Mouse (Mus musculus) macrophage (primary cell): ENCODE measurements around the gene Nxpe4. TPM values are rescaled to one million over a fixed set of nuclear protein-coding genes. Genes with fewer than 3 reads are reported as not detected.
"Not testable (repeated sequence)": the region's sequence is repeated elsewhere in the genome, so short reads cannot be mapped to it uniquely, and the experiment has no call there.

Source experiments
- H3K27ac ChIP-seq: fragments of 350-480 bp; formaldehyde crosslinking; 2 replicates; pipeline ENCODE4 v1.9.0; 2021
- H3K36me3 ChIP-seq: fragments of 350-480 bp; formaldehyde crosslinking; 2 replicates; pipeline ENCODE4 v1.9.0; 2021; ENCODE audit errors: inconsistent target
- H3K4me3 ChIP-seq: fragments of 350-480 bp; formaldehyde crosslinking; 2 replicates; pipeline ENCODE4 v1.9.0; 2021; ENCODE audit errors: inconsistent target
- H3K79me2 ChIP-seq: fragments of 350-480 bp; formaldehyde crosslinking; 2 replicates; pipeline ENCODE4 v1.9.0; 2021; ENCODE audit errors: inconsistent target
- WGBS: methylation state at CpG from one replicate; pipeline ENCODE4 v1.1.7; 2026; ENCODE audit warnings: inconsistent platforms; ENCODE audit not compliant: missing documents; 5-methylcytosine and 5-hydroxymethylcytosine counted together
- polyA plus RNA-seq: library from polyadenylated mRNA; stranded (reverse); fragments of 250-400 nt; gene quantifications from 3 replicates; pipeline ENCODE4 v1.2.4, GENCODE M21; 2018; ENCODE audit warnings: inconsistent platforms

The Nxpe4 gene
- polyA plus RNA-seq, 1 experiment from 2014 or later = 1.6 TPM

DNA sequence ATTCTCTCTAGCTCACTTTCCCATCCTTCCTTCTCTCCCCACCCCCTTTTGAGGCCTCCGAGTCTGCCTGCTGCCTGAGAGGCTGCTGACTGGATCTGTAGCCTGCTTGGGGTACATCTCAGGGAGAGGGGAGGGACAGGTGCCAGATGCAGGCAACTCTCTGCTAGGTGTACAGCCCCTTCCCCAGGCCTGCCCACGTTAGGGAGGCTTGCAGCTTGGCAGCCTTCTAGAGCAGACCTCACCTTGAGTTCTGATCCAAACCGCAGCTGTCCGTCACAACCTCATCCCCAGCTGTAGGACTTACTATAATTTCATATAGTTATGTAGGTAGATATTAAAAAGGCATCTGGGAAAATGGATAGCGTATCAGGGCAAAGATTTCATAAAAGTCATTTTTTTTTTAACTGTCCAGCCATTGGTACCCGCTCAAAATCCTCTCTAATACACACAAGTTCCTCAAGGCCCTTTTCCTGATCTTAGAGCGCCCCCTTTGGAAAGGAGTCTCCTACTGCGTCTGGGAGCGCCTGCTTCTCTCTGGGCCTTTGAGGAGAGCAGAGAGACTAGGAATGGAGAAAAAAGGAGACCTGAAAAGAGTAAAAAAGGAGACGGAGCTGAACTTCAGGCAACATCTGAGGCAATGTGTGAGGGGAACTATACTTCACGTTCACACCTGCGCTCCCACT, 96.1 kb downstream of the Nxpe4 start:
- WGBS = 49% methylated on average over 12 of the region's 12 CpGs
- Histone ChIP-seq H3K4me3 (no peak overlapping the region), H3K79me2 (no peaks in the 10 kb centered on the region), H3K36me3 (no peaks in the 10 kb centered on the region), H3K27ac (no peak overlapping the region)

GRCm38 (mm10) chr9:48264616-48265015, 102.8 kb downstream of the Nxpe4 start:
- 66% methylated on average over 6 of the region's 6 CpGs for WGBS
- Histone ChIP-seq H3K79me2 (no peaks in the 10 kb centered on the region), H3K36me3 (no peaks in the 10 kb centered on the region), H3K4me3 (no peak overlapping the region), H3K27ac (no peak overlapping the region)

DNA sequence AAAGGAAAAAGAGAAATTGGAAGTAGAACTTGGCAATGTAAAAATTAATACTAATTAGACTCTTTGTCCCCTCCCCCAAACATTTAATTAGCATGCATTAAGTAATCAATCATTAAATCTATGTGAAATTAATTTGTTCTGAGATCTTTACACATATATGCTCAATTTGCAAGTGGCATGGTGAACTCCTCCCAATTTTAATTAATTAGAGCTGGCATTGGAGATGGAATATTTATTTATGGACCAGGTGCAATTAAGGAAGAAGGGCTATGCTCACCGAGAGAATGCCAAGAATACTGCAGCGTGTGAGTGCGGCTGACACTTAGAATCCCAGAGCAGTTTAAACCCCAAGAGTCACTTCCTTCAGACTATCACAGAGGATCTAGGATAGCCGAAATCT, 103.7 kb downstream of the Nxpe4 start:
- no peak overlapping the region for H3K27ac ChIP-seq
- H3K36me3 ChIP-seq = no peaks in the 10 kb centered on the region
- H3K4me3 ChIP-seq = no peak overlapping the region
- no peaks in the 10 kb centered on the region for H3K79me2 ChIP-seq
- 82% methylated on average over 4 of the region's 4 CpGs for WGBS

GRCm38 (mm10) chr9:48266286-48267027, 104.6 kb downstream of the Nxpe4 start:
- 14% methylated on average over 21 of the region's 21 CpGs for WGBS
- peak overlapping the region; percentile 9; the same call in 1 of the 2 replicates for H3K27ac ChIP-seq
- no peaks in the 10 kb centered on the region for H3K79me2 ChIP-seq
- H3K36me3 ChIP-seq = no peaks in the 10 kb centered on the region
- peak overlapping the region; percentile 43 for H3K4me3 ChIP-seq

DNA sequence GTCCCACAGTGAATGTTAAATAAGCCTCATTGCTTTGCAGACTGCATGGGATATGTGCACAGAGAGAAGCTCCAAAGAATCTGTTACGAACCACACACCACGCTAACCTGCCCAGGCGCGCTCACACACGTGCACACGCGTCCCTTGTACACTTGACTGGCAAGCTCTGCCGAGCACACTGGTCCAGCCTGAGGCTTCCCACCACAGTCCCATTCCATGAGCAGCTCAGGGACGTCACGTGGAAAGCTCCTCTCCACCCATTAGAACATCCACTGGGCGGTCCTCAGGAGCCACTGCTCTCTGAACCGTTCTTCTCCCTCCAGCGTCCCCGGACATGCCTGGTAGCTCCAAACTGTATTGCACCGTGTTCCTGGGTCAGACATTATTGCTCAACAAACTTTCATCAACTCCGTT, 105.2 kb downstream of the Nxpe4 start:
- WGBS = 0% methylated on average over 16 of the region's 16 CpGs
- Histone ChIP-seq H3K36me3 (no peaks in the 10 kb centered on the region), H3K4me3 (peak overlapping the region; percentile 43), H3K79me2 (no peaks in the 10 kb centered on the region), H3K27ac (peak overlapping the region; percentile 9; the same call in 1 of the 2 replicates)

DNA sequence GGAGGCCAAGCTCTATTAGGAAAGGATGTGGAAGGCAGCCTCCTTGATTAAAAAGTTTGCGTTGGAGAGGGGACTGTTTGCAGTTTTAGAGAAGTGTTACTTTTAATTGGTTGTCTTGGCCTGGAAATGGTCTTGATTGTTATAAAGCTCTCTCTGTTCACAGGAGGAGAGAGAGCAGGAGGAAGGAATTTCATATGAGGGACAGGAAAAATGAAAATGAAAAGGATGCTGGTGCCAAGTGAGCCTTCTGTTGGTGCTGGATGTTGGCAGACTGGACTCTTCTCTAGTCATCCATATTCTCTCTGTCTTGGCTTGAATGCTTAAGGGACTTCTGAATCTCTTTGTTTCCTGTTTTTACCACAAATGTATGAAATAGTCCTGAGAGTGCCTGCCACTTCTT, 106.1 kb downstream of the Nxpe4 start:
- no peak overlapping the region for H3K4me3 ChIP-seq
- WGBS = 88% methylated on average over 1 of the region's 1 CpGs
- no peaks in the 10 kb centered on the region for H3K36me3 ChIP-seq
- H3K27ac ChIP-seq = no peak overlapping the region
- no peaks in the 10 kb centered on the region for H3K79me2 ChIP-seq

DNA sequence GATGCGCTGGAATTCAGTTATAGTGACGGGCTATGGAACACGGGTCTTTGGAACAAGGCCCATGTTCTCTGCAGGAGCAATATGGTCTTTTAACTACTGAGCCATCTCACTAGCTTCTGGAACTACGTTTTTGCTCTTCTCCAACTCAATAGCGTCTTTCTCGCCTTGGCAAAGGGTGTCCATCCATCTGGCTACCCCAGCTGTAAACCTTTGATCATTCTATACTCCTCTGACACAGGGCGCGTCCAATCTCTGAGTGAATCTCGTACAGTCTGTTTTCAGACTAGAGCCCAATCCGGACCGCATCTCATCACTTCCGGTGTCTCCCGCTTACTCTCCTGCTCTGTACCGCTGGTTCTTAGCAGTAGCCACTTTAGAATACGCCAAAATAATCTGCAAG, 115.0 kb downstream of the Nxpe4 start:
- WGBS = 96% methylated on average over 15 of the region's 15 CpGs
- Histone ChIP-seq H3K79me2 (no peaks in the 10 kb centered on the region), H3K4me3 (no peak overlapping the region), H3K36me3 (no peaks in the 10 kb centered on the region), H3K27ac (no peak overlapping the region)

DNA sequence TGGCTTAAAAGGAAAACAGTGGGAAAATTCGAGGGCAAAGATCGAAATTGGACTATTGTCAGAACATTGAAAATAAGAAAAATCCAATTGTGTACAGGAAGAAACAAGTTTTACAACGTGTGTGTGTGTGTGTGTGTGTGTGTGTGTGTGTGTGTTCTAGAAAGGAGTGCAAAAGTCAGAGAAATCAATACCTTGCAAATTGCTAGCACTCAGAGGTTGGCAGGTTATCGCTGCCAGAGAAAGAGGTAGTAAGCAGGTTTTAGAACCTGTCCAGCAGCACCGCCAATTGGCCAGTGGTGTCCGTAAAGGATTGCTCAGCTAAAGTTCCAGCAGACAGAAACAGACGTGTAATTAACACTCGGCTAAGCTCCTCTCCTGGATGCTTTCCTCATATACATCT, 122.4 kb downstream of the Nxpe4 start:
- WGBS = 94% methylated on average over 6 of the region's 8 CpGs
- Histone ChIP-seq H3K79me2 (no peaks in the 10 kb centered on the region), H3K27ac (no peak overlapping the region), H3K4me3 (no peak overlapping the region), H3K36me3 (no peaks in the 10 kb centered on the region)

- WGBS = 90% methylated on average over 1 of the region's 1 CpGs
- Histone ChIP-seq H3K79me2 (no peaks in the 10 kb centered on the region), H3K36me3 (no peaks in the 10 kb centered on the region), H3K27ac (no peak overlapping the region), H3K4me3 (no peak overlapping the region)
Measured at GRCm38 (mm10) chr9:48290281-48290680, 128.5 kb downstream of the Nxpe4 start.

- 50% methylated on average over 2 of the region's 2 CpGs for WGBS
Measured at GRCm38 (mm10) chr9:48294754-48295153, 132.9 kb downstream of the Nxpe4 start.

DNA sequence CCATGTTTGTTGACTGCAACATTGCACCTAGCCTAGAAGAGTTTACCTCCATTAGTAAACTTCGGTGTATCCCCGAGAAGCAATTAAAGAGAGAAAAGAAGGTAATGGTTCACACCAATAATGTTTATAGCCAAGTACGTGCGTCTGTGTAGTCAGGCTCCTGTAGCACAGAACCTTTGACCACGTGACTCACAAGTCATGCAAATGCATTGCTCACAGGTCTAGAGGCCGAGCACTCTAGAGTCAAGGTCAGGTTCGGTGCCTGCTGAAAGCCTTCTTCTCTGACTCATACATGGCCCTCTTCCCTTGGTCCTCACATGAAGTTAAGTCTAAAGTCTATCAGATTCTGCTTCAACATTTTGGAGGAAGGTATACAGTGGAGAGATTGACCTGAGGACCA, 137.2 kb downstream of the Nxpe4 start:
- 94% methylated on average over 7 of the region's 7 CpGs for WGBS

More at GRCm38 (mm10) chr9:48294754-48295153, 132.9 kb downstream of the Nxpe4 start:
- H3K79me2 ChIP-seq = no peaks in the 10 kb centered on the region
- H3K4me3 ChIP-seq = no peak overlapping the region
- H3K36me3 ChIP-seq = no peaks in the 10 kb centered on the region
- H3K27ac ChIP-seq = no peak overlapping the region

DNA sequence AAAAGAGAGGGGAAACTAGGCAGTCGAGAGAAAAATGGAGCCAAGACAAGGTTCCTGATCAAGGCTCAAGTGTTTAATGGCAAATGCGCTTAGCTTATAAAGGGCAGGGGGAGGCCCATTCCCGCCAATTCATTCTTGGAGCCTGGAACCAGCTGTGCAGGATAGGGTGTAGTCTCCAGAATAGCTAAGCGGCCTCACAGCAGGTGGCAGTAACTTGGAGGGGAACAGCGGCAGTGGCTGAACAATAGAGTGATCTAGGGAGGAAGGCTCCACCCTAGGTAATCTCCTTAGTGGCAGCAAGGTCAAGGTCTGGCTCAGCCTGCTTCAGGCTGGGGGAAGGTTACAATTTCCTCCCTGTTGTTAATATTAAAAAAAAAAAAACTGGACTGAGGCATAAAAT, 141.7 kb downstream of the Nxpe4 start:
- H3K79me2 ChIP-seq, H3K4me3 ChIP-seq, H3K36me3 ChIP-seq, H3K27ac ChIP-seq: not testable (repeated sequence)
- WGBS = 92% methylated on average over 5 of the region's 5 CpGs

More for the DNA sequence above, 137.2 kb downstream of the Nxpe4 start:
- no peaks in the 10 kb centered on the region for H3K79me2 ChIP-seq
- no peaks in the 10 kb centered on the region for H3K36me3 ChIP-seq
- no peak overlapping the region for H3K4me3 ChIP-seq
- H3K27ac ChIP-seq = no peak overlapping the region

DNA sequence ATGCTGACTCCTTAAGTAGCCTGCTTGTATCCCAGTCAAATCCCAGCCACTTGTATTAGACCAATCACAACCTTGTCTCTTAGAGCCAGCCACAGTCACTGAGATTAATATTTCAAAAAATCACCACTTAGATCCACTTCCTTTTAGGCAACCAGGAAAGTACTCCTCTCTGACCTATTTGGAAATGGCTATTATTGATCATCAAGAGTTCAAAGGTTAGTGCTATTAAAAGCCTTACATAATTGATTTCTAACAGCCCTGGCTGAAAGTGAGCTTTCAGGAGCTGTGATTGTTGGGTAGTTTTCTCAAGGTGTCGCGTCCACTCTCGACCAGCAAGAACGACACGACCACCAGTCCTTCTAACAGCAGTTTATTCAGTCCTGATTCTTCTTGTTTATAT, 149.4 kb downstream of the Nxpe4 start:
- Histone ChIP-seq H3K79me2 (no peaks in the 10 kb centered on the region), H3K27ac (no peak overlapping the region), H3K36me3 (no peaks in the 10 kb centered on the region), H3K4me3 (no peak overlapping the region)
- no CpG with 5 or more reads among the region's 5 CpGs for WGBS

GRCm38 (mm10) chr9:48314194-48314593, 152.4 kb downstream of the Nxpe4 start:
- no peaks in the 10 kb centered on the region for H3K79me2 ChIP-seq
- WGBS = 78% methylated on average over 3 of the region's 3 CpGs
- H3K27ac ChIP-seq = no peak overlapping the region
- no peaks in the 10 kb centered on the region for H3K36me3 ChIP-seq
- H3K4me3 ChIP-seq = no peak overlapping the region

DNA sequence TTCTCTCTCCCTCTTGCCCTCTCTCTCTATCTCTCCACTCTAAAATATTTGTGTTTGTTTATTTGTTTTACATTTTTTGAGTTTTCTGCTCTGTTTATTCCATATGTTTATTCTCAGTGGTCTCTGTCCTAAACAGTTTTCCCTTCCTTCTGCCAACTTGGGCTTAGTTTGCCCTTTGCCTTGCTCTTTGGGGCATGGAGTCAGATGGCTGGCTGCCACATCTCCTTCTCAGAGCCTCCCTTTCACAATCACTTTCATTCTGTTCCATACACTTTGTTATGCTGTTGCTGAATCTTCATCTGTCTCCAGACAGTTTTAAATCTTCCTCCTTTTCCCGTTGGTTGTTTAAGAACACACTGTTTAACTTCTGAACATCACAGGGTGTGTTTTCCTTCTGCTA, 154.0 kb downstream of the Nxpe4 start:
- WGBS = 91% methylated on average over 1 of the region's 1 CpGs
- H3K4me3 ChIP-seq = no peak overlapping the region
- H3K27ac ChIP-seq = no peak overlapping the region
- H3K79me2 ChIP-seq = no peaks in the 10 kb centered on the region
- H3K36me3 ChIP-seq = no peaks in the 10 kb centered on the region
